Mouse (Mus musculus) neural tube, embryonic 13.5 days (tissue): ENCODE results near the gene Ccdc142. TPM values are rescaled to one million over a fixed set of nuclear protein-coding genes. Genes with fewer than 3 reads are reported as not detected.
A peak's percentile ranks its signal among the peaks of the same experiment; 100 is the strongest.

Experiments
- ATAC-seq: fragments of 200-750 bp; cut with Nextera tagmentation; 2 replicates; pipeline ENCODE4 v1.8.0; 2017; ENCODE audit warnings: low read depth, mild to moderate bottlenecking, moderate TSS enrichment, moderate library complexity
- H3K27ac ChIP-seq: fragments of 300-500 bp; sonication (generic); replicated peaks from 2 replicates; pipeline ENCODE4 v1.5.1; 2015; ENCODE audit warnings: moderate library complexity, mild to moderate bottlenecking, inconsistent platforms
- H3K27me3 ChIP-seq: fragments of 300-500 bp; sonication (generic); 2 replicates; pipeline ENCODE4 v1.6.1; 2015; ENCODE audit warnings: mild to moderate bottlenecking, inconsistent platforms
- H3K36me3 ChIP-seq: fragments of 300-500 bp; sonication (generic); 2 replicates; pipeline ENCODE4 v1.6.1; 2015; ENCODE audit warnings: mild to moderate bottlenecking, inconsistent platforms
- H3K4me1 ChIP-seq: fragments of 300-500 bp; sonication (generic); replicated peaks from 2 replicates; pipeline ENCODE4 v1.6.1; 2015; ENCODE audit warnings: inconsistent platforms
- H3K4me2 ChIP-seq: fragments of 300-500 bp; sonication (generic); 2 replicates; pipeline ENCODE4 v1.6.1; 2015; ENCODE audit warnings: inconsistent platforms, mild to moderate bottlenecking, moderate library complexity
- H3K4me3 ChIP-seq: fragments of 300-500 bp; sonication (generic); 2 replicates; pipeline ENCODE4 v1.5.1; 2015; ENCODE audit warnings: mild to moderate bottlenecking, inconsistent platforms
- H3K9ac ChIP-seq: fragments of 300-500 bp; sonication (generic); 2 replicates; pipeline ENCODE4 v1.6.1; 2015; ENCODE audit warnings: moderate library complexity, mild to moderate bottlenecking, inconsistent platforms
- H3K9me3 ChIP-seq: fragments of 300-500 bp; sonication (generic); 2 replicates; pipeline ENCODE4 v1.6.1; 2016; ENCODE audit warnings: inconsistent platforms
- WGBS: fragments of 180-500 bp; shearing (Covaris S2); methylation state at CpG from one replicate; pipeline ENCODE4 v1.1.7; 2015; 5-methylcytosine and 5-hydroxymethylcytosine counted together
- polyA plus RNA-seq: library from polyadenylated mRNA; unstranded; fragments of >200 nt; fragmentation: Nextera tagmentation; extraction: Ambion mirVana; gene quantifications from 2 replicates; pipeline ENCODE4 v1.2.1, GENCODE M21; 2015

The Ccdc142 gene
- polyA plus RNA-seq, 1 experiment from 2014 or later: 4.9 TPM

GRCm38 (mm10) chr6:83087205-83087925, 14.0 kb upstream of the Ccdc142 start:
- H3K4me1 ChIP-seq: peaks cover 38% of the 10 kb centered on the region; the same call in 1 of the 2 replicates
- no peak for ATAC-seq
- peak overlapping the region; percentile 32 for H3K4me2 ChIP-seq
- peak overlapping the region; percentile 2; the same call in 1 of the 2 replicates for H3K4me3 ChIP-seq
- H3K36me3 ChIP-seq: peaks cover 2% of the 10 kb centered on the region; the same call in 1 of the 2 replicates
- H3K9me3 ChIP-seq: no peaks in the 10 kb centered on the region
- H3K9ac ChIP-seq: no peak overlapping the region
- 2% methylated on average over 47 of the region's 47 CpGs for whole genome bisulfite sequencing
- H3K27me3 ChIP-seq: peaks cover 96% of the 10 kb centered on the region
- no peak overlapping the region for H3K27ac ChIP-seq

DNA sequence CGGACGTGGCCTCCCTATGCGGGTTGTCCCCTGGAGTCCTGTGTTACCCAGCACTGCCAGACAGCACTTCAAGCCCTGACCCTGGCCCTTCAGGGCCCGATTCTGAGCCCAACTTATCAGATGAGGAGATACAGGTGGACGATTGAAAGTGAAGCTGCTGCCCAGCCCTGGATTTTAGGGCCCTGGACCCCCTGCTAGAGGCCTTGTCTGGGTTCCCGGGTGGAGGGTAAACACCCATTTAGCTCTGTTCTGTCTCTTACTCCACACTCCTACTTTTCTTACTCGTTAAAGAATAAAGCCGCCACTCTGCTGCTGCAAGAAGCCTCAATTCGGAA, 13.5 kb upstream of the Ccdc142 start:
- WGBS: 10% methylated on average over 9 of the region's 9 CpGs

GRCm38 (mm10) chr6:83092416-83093127, 8.8 kb upstream of the Ccdc142 start:
- Histone ChIP-seq H3K9ac (no peak overlapping the region), H3K27me3 (peaks cover 54% of the 10 kb centered on the region), H3K4me3 (no peak overlapping the region), H3K9me3 (no peaks in the 10 kb centered on the region; the same call in 1 of the 2 replicates), H3K4me1 (peaks cover 7% of the 10 kb centered on the region; the same call in 1 of the 2 replicates), H3K4me2 (no peak overlapping the region), H3K27ac (no peak overlapping the region), H3K36me3 (no peaks in the 10 kb centered on the region)
- 46% methylated on average over 6 of the region's 6 CpGs for WGBS
- no peak for ATAC-seq

More for the DNA sequence above, 13.5 kb upstream of the Ccdc142 start:
- Histone ChIP-seq H3K36me3 (no peaks in the 10 kb centered on the region), H3K4me1 (peaks cover 35% of the 10 kb centered on the region; the same call in 1 of the 2 replicates), H3K27me3 (peaks cover 96% of the 10 kb centered on the region), H3K27ac (no peak overlapping the region), H3K9me3 (no peaks in the 10 kb centered on the region), H3K4me3 (peak overlapping the region; percentile 2; the same call in 1 of the 2 replicates), H3K9ac (no peak overlapping the region), H3K4me2 (peak overlapping the region; percentile 32; the same call in 1 of the 2 replicates)
- ATAC-seq: no peak

- WGBS: 48% methylated on average over 6 of the region's 6 CpGs
- Histone ChIP-seq H3K4me3 (no peak overlapping the region), H3K4me2 (no peak overlapping the region), H3K9ac (no peak overlapping the region), H3K36me3 (no peaks in the 10 kb centered on the region), H3K27ac (no peak overlapping the region), H3K27me3 (peaks cover 31% of the 10 kb centered on the region), H3K9me3 (no peaks in the 10 kb centered on the region; the same call in 1 of the 2 replicates), H3K4me1 (0 out of 2 replicates have a peak, but pooled peaks cover 4% of the 10 kb centered on the region)
- no peak for ATAC-seq
Observed at GRCm38 (mm10) chr6:83095968-83096367, 5.4 kb upstream of the Ccdc142 start.

DNA sequence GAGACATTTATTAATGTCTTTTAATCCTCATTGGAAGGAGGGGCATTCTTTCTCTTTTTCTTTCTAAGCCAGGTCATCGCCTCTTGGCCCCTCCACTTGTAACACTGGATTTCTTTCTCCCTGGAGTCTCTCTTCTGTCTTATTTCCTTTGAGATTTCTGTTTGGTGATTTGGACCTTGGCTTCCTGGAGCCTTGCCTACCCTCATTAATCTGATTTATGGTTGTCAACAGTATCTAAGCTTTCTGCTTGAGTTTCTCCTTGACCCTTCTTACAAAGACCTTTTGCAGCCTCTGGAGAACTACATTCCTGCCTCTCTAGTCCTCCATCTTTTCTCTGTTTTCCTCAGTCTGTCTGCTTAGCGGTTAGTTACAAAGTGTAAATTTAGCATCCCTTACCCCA, 3.0 kb upstream of the Ccdc142 start:
- no peaks in the 10 kb centered on the region; the same call in 1 of the 2 replicates for H3K9me3 ChIP-seq
- 62% methylated on average over 2 of the region's 2 CpGs for WGBS
- no peak overlapping the region for H3K4me3 ChIP-seq
- no peaks in the 10 kb centered on the region for H3K36me3 ChIP-seq
- H3K27ac ChIP-seq: no peak overlapping the region
- H3K27me3 ChIP-seq: 0 out of 2 replicates have a peak, but pooled peaks cover 11% of the 10 kb centered on the region
- no peak overlapping the region for H3K9ac ChIP-seq
- no peak for ATAC-seq
- no peak overlapping the region for H3K4me2 ChIP-seq
- H3K4me1 ChIP-seq: peaks cover 21% of the 10 kb centered on the region

- WGBS: under 1% methylated on average over 74 of the region's 74 CpGs
Observed at GRCm38 (mm10) chr6:83101688-83102556, 521 bp downstream of the Ccdc142 start.

DNA sequence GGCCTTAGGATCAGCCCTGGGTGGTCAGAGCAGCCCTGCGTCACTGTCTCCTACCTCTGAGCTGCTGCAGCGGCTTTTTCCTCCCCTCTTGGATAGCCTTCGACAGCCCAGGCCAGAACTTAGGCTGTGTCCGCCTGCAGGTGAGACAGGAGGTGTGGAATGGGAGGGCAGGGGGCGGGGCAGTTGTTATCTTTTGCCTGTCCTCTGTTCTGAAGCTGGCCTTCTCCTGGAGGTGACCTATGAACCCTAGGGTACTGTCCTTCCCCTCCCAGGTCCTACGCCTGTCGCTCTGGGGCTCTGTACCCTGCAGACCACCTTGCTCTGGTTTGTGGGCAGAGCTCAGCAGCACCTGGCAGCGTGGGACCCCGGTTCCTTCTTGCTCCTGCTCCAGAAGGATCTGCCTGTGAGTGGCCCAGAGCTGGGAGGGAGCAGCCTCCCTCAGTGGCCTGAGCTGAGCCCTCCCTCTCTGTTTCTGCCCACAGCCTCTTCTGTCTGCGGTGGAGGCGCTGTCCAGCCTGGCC, 1.8 kb downstream of the Ccdc142 start:
- Histone ChIP-seq H3K27ac (no peak overlapping the region), H3K4me2 (peak overlapping the region; percentile 99), H3K36me3 (peaks cover 11% of the 10 kb centered on the region; the same call in 1 of the 2 replicates), H3K27me3 (0 out of 2 replicates have a peak, but pooled peaks cover 11% of the 10 kb centered on the region), H3K4me1 (peaks cover 30% of the 10 kb centered on the region), H3K9ac (peak overlapping the region; percentile 91), H3K9me3 (no peaks in the 10 kb centered on the region), H3K4me3 (peak overlapping the region; percentile 79)
- no peak for ATAC-seq
- 50% methylated on average over 11 of the region's 11 CpGs for WGBS

More at GRCm38 (mm10) chr6:83101688-83102556, 521 bp downstream of the Ccdc142 start:
- Histone ChIP-seq H3K9ac (peak overlapping the region; percentile 91), H3K4me3 (peak overlapping the region; percentile 79), H3K9me3 (no peaks in the 10 kb centered on the region), H3K27me3 (0 out of 2 replicates have a peak, but pooled peaks cover 11% of the 10 kb centered on the region), H3K4me2 (peak overlapping the region; percentile 99), H3K36me3 (peaks cover 6% of the 10 kb centered on the region; the same call in 1 of the 2 replicates), H3K4me1 (peaks cover 24% of the 10 kb centered on the region), H3K27ac (peak overlapping the region; percentile 92)
- ATAC-seq: peak; percentile 87

DNA sequence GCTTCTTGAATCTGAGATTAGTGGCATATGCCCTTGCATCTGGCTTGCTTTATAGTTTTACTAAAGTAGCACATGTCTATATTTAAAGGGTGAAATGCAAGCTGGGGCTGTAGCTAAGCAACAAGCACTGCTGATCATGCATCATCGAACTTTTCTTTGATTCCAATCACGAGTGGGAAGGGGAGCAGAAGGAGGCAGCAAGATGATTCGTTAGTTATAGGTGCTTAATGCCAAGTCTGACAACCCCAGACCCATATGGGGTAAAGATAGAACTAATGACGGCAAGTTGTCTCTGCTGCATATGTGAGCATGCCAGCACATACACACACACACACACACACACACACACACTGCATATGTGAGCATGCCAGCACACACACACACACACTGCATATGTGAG, 2.8 kb downstream of the Ccdc142 start:
- no peaks in the 10 kb centered on the region for H3K9me3 ChIP-seq
- H3K4me3 ChIP-seq: no peak overlapping the region
- H3K4me2 ChIP-seq: no peak overlapping the region
- peaks cover 35% of the 10 kb centered on the region for H3K4me1 ChIP-seq
- H3K27ac ChIP-seq: no peak overlapping the region
- 74% methylated on average over 4 of the region's 4 CpGs for WGBS
- 0 out of 2 replicates have a peak, but pooled peaks cover 7% of the 10 kb centered on the region for H3K27me3 ChIP-seq
- no peak overlapping the region for H3K9ac ChIP-seq
- ATAC-seq: no peak
- peaks cover 11% of the 10 kb centered on the region; the same call in 1 of the 2 replicates for H3K36me3 ChIP-seq

DNA sequence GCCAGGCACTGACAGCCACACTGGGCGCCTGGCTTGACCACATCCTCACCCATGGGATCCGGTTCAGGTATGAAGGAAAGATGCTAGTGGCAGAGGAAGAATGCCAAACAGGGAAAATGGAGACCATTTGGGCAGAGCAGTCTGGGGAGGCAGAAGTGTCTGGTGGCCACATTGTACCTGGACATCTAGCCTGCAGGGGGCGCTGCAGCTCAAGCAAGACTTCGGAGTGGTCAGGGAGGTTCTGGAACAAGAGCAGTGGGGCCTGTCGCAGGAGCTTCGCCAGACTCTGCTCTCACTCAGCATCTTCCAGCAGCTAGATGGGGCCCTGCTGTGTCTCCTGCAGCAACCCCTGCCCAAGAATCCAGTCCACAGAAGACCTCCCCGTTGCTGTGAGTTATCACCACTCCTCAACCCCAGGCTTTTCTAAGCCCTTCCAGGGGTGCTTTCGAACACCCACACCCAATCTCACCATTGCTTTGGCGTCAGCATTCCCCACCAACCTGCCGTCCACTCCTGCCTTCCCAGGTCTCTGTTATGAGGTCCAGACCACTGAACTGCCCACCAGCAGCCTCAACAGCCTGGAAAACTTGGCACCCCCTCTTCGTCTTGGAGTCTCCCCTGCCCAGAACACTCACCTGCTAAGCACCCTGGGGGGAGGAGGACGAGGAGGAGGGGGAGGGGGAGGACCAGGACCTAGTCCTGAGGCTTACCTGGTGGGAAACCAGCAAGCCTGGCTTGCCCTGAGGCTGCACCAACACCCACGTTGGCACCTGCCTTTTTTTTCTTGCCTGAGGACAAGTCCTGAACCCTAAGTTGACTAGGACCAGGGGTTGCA, 6.4 kb downstream of the Ccdc142 start:
- ATAC-seq: peak; percentile 15; the same call in 1 of the 2 replicates
- Histone ChIP-seq H3K4me3 (peak overlapping the region; percentile 90), H3K27me3 (no peaks in the 10 kb centered on the region), H3K9ac (peak overlapping the region; percentile 91), H3K36me3 (peaks cover 19% of the 10 kb centered on the region), H3K4me1 (peaks cover 34% of the 10 kb centered on the region), H3K27ac (no peak overlapping the region), H3K4me2 (peak overlapping the region; percentile 93), H3K9me3 (no peaks in the 10 kb centered on the region)
- WGBS: 40% methylated on average over 13 of the region's 13 CpGs

GRCm38 (mm10) chr6:83108762-83109668, 7.6 kb downstream of the Ccdc142 start, which contains the start of gene Mrpl53:
Gene Mrpl53 (plus strand): TSS chr6:83109040.
- Histone ChIP-seq H3K4me3 (peak within 1 kb of the TSS; percentile 90), H3K9me3 (no peaks in the 10 kb centered on the region), H3K27ac (peak within 1 kb of the TSS; percentile 88), H3K36me3 (peaks cover 19% of the 10 kb centered on the region), H3K9ac (peak within 1 kb of the TSS; percentile 91), H3K27me3 (no peaks in the 10 kb centered on the region), H3K4me2 (peak within 1 kb of the TSS; percentile 93), H3K4me1 (peaks cover 25% of the 10 kb centered on the region)
- under 1% methylated on average over 76 of the region's 76 CpGs for WGBS
- ATAC-seq: peak; percentile 85
